Mouse (Mus musculus): ENCODE data around the gene Prom2. TPM values are rescaled to one million over a fixed set of nuclear protein-coding genes. Genes with fewer than 3 reads are reported as not detected.

The Prom2 gene
- polyA plus RNA-seq (2012; rRNA removed), result 3.0 and 3.2 TPM in 2 replicates

DNA sequence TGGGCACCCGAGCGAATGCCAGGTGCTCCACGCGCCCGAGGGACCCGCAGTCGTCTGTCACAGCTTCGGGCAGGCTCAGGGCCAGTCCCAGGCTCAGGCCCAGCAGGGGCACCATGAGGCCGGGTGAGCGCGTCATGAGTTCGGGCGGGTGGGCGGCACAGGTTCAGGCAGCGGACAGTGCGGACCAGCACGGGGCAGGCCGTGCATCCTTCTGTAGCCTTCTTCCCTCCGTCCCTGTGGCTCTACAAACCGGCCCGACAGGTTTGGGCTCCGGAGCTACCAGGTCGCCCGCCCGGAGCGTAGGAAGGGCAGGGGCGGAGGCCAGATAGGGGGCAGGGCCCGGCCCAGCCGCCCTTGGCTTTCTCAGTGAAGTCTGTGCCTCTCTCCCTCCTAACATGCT lies at the start of gene Prom2:
TSS of gene Prom2 (minus strand) at position 283 of the 400 bp plus-strand sequence.

GRCm38 (mm10) chr2:127586694-127587513 lies 45.6 kb upstream of the Prom2 start, which contains the start of the genes Zfp661 and Mrps5:
TSS of gene Zfp661 (minus strand) at chr2:127587094.
TSS of gene Mrps5 (plus strand) at chr2:127587222.

DNA sequence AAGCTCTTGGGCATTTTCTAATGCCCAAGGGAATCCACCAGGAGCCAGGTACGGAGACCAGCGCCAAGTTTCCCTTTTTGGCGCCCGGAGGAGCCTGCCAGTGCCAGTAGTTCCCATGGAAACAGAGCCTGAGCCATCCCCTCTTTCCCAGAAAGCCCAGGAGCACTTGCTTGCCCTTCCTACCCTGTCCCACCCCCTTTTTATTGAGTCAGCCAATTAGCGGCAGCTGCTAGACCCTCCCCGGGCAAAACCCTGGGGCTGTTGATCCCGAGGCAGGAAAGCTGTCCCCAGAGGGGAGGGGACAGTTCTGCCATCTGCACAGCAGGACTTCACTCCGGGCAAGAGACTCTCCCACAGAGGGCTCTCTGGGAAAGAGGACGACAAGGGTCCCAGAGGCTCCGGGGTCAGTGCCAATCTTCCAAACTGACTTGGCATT lies 19.2 kb downstream of the Prom2 start, which contains the start of gene Kcnip3:
TSS of gene Kcnip3 (minus strand) at position 89 of the 436 bp plus-strand sequence.

Other genes starting within 250 kb of the Prom2 start
- 7.4 and 9.4 TPM in 2 replicates for gene Dusp2, start 205.3 kb downstream of the Prom2 start, polyA plus RNA-seq (2012; rRNA removed)
- 17.6 and 21.6 TPM in 2 replicates for gene Astl, start 202.8 kb downstream of the Prom2 start, polyA plus RNA-seq (2012; rRNA removed)
- gene Adra2b, start 178.3 kb downstream of the Prom2 start, polyA plus RNA-seq (2012; rRNA removed), result 0.50 and 0.56 TPM in 2 replicates
- gene Gpat2, start 116.3 kb downstream of the Prom2 start, polyA plus RNA-seq (2012; rRNA removed), result 2.0 and 2.4 TPM in 2 replicates
- gene Fahd2a, start 96.9 kb downstream of the Prom2 start, polyA plus RNA-seq (2012; rRNA removed), result 21.6 and 24.4 TPM in 2 replicates
- gene Kcnip3, start 19.4 kb downstream of the Prom2 start, polyA plus RNA-seq (2012; rRNA removed), result 32.2 and 33.3 TPM in 2 replicates
- gene Zfp661, start 45.6 kb upstream of the Prom2 start, polyA plus RNA-seq (2012; rRNA removed), result 2.7 and 3.5 TPM in 2 replicates
- 46.1 and 71.2 TPM in 2 replicates for gene Mrps5, start 45.8 kb upstream of the Prom2 start, polyA plus RNA-seq (2012; rRNA removed)
- gene Mal, start 115.2 kb upstream of the Prom2 start, polyA plus RNA-seq (2012; rRNA removed), result 3.4 and 4.1 TPM in 2 replicates
- gene Mall, start 188.5 kb upstream of the Prom2 start, polyA plus RNA-seq (2012; rRNA removed), result 8.7 and 8.9 TPM in 2 replicates
- 10.3 and 13.9 TPM in 2 replicates for gene Nphp1, start 247.4 kb upstream of the Prom2 start, polyA plus RNA-seq (2012; rRNA removed)